Mouse (Mus musculus) cortical plate, adult 2 months (tissue): ENCODE data around the gene Vmn2r80. TPM values are rescaled to one million over a fixed set of nuclear protein-coding genes. Genes with fewer than 3 reads are reported as not detected.

ENCODE experiments used
- H3K27ac ChIP-seq: fragments of 200-500 bp; 2 replicates; pipeline ENCODE4 v1.5.1; 2012; ENCODE audit warnings: low read length, control low read depth, inconsistent platforms; ENCODE audit not compliant: insufficient read depth
- H3K4me1 ChIP-seq: fragments of 200-500 bp; 2 replicates; pipeline ENCODE4 v1.6.1; 2011; ENCODE audit warnings: low read length; ENCODE audit not compliant: control insufficient read depth, insufficient read depth
- H3K4me3 ChIP-seq: fragments of 200-500 bp; 2 replicates; pipeline ENCODE4 v1.5.1; 2011; ENCODE audit warnings: mild to moderate bottlenecking, low read length, control low read depth; ENCODE audit not compliant: insufficient read depth
- CTCF ChIP-seq: fragments of 200-500 bp; IDR thresholded peaks from 2 replicates; pipeline ENCODE4 v1.5.1; 2011; ENCODE audit warnings: mild to moderate bottlenecking, control low read depth, low read length; ENCODE audit not compliant: insufficient read depth; ENCODE audit errors: extremely low read depth
- POLR2A ChIP-seq: fragments of 200-500 bp; IDR thresholded peaks from 2 replicates; pipeline ENCODE4 v1.6.1; 2011; ENCODE audit warnings: mild to moderate bottlenecking, low read length, control low read depth; ENCODE audit not compliant: insufficient read depth; ENCODE audit errors: extremely low read depth
- polyA plus RNA-seq: library from polyadenylated mRNA; depleted of rRNA; stranded (reverse); fragments of >200 nt; gene quantifications from 2 replicates; pipeline ENCODE4 v1.2.3, GENCODE M21; 2012; rRNA removed

Vmn2r80 gene
- polyA plus RNA-seq, 1 experiment, result not detected

DNA sequence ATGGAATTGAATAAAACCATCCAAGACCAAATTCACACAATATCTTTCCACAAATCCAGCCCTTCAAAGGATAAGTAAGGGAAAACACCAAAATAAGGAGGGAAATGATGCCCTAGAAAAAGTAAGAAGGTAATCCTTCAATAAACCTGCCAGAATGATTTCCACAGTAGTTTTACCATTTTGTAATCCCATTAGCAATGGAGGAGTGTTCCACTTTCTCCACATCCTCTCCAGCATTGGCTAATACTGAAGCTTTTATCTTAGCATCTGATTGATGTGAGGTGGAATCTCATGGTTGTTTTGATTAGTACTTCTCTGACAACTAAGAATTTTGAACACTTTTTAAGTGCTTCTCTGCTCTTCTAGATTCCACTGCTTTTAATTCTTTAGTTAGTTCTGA lies 73.0 kb downstream of the Vmn2r80 start:
- TF ChIP-seq POLR2A (no peak), CTCF (no peak)
- Histone ChIP-seq H3K4me3 (no peak overlapping the region), H3K4me1 (no peaks in the 10 kb centered on the region), H3K27ac (no peak overlapping the region)

DNA sequence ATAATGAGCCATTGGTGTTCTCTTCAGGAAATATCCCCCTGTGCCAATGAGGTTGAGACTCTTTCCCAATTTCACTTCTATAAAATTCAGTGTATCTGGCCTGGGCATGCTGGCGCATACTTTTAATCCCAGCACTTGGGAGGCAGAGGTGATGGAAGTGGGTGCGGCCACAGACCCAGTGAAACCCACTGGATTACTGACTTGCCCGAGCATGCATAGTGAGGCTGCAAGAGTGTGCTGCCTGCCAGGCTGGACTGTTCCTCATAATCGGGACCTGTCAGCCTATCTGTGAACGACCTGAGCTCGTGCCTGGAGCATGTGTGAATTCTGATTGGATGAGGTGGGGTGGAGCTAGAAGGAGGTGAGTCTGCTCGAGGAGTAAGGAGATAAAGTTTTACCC lies 73.6 kb downstream of the Vmn2r80 start:
- H3K4me3 ChIP-seq, result no peak overlapping the region
- H3K27ac ChIP-seq, result no peak overlapping the region
- no peak for TF ChIP-seq CTCF
- no peak for TF ChIP-seq POLR2A
- no peaks in the 10 kb centered on the region for H3K4me1 ChIP-seq

Other genes starting within 250 kb of the Vmn2r80 start
- gene Olfr1354, start 235.6 kb upstream of the Vmn2r80 start, polyA plus RNA-seq, result not detected in 2 replicates
- not detected in 2 replicates for gene Olfr8, start 198.1 kb upstream of the Vmn2r80 start, polyA plus RNA-seq
- gene Olfr1353, start 185.5 kb upstream of the Vmn2r80 start, polyA plus RNA-seq, result not detected in 2 replicates
- not detected in 2 replicates for gene Olfr1352, start 167.7 kb upstream of the Vmn2r80 start, polyA plus RNA-seq
- not detected in 2 replicates for gene Olfr1351, start 136.3 kb upstream of the Vmn2r80 start, polyA plus RNA-seq
- gene Olfr57, start 120.0 kb upstream of the Vmn2r80 start, polyA plus RNA-seq, result not detected in 2 replicates
- gene 2610008E11Rik, start 51.2 kb upstream of the Vmn2r80 start, polyA plus RNA-seq, result 14.6 and 15.1 TPM in 2 replicates
- gene Vmn2r81, start 98.9 kb downstream of the Vmn2r80 start, polyA plus RNA-seq, result not detected in 2 replicates
- gene Vmn2r82, start 207.8 kb downstream of the Vmn2r80 start, polyA plus RNA-seq, result not detected in 2 replicates